Mouse (Mus musculus) frontal cortex, postnatal 14 days (tissue): Measurements from ENCODE around the gene Asap2.

Experiments
- DNase-seq, 2 experiments: peaks; one replicate each; pipeline ENCODE4 v3.0.0; 2022; ENCODE audit warnings: low spot score in 2 of 2

Gene Asap2

DNA sequence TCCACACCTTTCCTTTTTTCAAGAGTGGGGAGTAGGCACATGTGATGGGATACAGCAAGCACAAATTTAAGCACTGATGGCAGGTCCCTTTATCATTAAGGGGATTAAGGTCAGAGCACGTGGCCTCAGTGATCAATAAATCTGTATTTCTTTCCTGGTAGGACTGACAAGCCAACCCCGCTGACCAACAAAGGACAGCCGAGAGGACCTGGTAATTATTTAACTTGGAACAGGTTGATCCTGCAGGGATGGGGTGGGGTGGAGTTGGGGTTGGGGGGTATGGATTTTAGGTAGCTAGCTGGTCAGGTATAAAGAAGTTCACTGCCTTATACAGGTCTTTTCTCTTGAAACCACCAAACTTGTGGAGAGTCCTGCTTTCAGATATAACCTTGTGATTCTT is 274.7 kb downstream of the Asap2 start:
- DNase-seq: no peak

DNA sequence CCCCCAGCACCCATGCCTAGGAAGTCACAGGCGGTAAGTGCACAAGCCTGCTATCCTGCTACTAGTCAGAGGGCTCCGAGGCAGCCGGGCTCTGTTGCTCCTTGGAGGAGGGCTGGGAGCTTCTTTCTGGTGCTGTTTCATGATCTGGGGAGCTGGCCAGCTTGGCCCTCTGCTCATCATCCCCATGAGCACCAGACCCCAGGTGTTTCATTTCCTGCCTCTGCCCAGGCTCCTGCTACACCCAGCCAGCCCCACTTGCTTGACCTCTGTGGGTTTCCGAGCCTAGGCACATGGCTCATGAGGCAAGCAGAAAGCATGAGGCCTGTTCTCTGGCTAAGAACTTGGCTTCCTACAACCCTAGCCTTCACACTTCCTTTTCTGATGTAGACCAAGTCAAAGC is 275.2 kb downstream of the Asap2 start:
- no peak for DNase-seq

DNA sequence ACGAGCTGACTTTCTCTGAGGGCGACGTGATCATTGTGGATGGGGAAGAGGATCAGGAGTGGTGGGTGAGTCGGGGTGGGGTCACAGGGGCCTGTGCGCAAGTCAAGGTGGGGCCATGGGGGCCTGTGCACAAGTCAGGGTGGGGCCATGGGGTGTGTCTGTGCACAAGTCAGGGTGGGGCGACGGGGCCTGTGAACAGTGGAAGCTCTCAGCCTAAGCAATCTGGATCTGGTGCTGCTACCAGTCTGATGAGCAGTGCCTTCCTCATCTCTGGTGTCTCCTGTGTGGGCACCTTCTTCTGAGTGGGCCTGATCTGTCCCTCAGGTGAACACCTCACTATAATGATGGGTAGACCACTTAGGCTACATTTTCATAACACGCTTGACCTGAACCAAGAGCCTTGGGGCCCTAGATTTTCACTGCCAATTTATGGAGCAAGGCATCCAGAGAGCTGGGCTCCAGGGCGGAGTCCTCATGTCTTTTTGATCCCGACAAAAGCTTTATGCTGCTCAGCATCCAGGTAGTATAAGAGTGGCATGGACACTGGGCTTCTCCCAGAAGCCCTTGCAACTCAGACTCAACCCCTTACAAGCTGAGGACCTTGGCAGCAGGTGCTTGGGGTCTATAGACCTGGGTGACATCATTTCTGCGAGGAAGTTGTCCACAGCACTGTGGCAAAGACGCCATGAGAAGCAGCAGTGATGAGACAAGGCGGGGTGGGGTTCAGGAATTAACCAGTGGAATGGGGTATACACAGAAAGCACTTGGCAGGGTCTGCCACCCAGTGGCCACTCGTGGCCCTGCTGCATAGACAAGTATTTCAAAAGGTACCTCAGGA is 275.9 kb downstream of the Asap2 start:
- DNase-seq: peak; percentile 68 to 72

DNA sequence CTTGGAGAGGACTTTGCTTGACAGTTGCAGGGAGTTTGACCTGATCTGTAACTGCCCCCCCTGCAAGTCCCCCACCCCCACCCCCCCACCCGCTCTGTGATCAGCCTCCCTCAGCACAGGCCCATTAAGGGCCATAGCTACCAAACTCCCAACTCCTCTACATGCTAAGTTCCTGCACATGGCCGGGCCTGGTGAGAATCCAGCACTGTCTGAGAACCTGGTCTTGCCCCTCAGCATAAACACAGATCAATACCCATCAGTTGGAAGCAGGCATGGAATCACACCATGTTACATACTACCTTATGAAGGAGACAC is 276.5 kb downstream of the Asap2 start:
- DNase-seq: no peak

DNA sequence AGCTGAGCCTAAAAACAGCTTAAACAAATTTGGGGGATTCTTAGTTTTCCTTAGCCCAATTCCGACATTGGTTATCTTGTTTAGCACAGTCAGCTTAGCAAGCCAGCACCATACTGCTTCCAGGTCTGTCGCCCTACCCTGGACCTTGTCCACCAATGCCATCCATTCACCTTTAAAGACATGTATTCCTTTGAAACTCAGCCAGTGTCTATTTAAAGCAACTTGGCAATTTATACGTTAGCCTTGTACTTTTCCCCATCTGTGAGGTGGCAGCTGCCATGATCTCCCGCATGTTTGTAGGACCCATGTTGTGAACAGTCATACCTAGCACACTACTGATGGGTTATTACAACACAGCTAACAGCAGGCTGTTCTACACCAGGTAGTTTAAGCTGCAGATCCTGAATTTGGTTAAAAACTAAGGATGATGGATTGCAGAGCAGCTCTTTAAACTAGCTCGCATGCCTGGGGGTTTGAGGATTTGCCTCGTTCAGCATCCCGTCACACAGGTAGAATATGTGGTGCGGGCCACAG is 277.9 kb downstream of the Asap2 start:
- no peak for DNase-seq

DNA sequence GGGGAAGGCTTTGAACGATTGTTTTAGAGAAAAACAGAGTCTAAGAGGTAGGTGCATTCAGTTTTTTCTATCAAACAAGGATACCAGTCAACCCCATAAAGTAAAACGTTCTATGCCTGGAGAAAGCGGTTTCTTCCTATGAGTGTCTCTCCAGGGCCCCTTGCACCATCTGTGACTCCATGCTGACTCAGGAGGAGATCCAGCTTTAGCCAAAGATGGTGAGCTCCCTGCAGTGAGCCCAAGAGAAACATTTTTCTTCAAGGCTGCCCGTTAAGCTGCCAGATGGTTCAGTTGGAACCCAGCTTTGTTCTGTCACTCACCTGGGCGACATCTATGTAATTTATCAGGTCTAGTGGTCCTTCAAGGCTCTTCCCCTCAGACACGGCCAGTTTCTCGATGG is 284.2 kb downstream of the Asap2 start:
- DNase-seq: no peak

DNA sequence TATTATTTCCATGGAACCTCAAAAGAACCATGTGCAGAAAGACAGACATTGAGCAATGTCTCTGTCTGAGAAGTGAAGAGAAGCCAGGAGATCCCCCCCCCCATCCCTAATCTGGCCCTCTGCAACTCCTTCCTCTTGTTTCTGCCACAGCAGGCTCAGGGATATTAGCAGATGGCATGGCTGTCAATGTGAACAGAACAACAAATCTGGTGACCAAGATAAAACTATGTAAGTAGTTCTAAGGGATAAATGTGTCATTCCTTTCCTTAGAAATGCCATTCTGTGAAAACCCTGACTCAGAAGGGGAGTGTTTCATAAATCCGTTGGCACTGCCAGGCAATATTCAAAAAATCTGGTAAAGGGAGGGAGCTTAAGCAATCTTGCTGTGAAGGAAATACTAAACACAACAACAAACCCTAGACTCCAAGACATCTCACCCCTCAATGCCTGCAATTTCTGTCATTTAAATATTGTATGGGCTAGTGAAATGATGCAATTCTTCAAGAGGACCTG is 287.1 kb downstream of the Asap2 start:
- no peak for DNase-seq

DNA sequence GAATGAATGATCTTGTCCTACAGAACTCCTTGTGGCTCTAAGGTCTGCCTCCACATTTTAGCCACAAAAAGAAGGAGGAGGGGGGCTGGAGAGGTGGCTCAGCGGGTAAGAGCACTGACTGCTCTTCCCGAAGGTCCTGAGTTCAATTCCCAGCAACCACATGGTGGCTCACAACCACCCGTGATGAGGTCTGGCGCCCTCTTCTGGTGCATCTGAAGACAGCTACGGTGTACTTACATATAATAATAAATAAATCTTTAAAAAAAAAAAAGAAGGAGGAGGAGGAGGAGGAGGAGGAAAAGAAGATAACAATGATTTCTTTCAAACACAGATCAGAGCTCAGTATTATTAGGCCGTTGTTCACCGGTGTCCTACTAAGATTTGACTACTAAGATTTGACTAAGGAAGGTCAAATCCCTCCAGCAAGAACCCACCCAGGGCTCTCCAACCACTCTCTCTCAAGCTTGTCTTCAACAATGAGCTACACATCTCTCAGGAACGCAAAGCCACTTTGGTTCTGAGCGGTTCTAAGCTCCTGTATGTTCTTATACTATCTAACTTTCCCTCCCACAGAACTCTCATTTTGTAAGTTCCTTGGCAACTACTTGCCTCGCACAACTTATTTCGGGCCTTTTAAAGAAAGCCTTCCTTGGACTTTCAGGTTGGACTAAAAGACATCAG is 294.6 kb downstream of the Asap2 start, which contains the start of gene Cpsf3:
Cpsf3 (plus strand) TSS at position 631 of the 681 bp plus-strand sequence.
- no peak for DNase-seq

DNA sequence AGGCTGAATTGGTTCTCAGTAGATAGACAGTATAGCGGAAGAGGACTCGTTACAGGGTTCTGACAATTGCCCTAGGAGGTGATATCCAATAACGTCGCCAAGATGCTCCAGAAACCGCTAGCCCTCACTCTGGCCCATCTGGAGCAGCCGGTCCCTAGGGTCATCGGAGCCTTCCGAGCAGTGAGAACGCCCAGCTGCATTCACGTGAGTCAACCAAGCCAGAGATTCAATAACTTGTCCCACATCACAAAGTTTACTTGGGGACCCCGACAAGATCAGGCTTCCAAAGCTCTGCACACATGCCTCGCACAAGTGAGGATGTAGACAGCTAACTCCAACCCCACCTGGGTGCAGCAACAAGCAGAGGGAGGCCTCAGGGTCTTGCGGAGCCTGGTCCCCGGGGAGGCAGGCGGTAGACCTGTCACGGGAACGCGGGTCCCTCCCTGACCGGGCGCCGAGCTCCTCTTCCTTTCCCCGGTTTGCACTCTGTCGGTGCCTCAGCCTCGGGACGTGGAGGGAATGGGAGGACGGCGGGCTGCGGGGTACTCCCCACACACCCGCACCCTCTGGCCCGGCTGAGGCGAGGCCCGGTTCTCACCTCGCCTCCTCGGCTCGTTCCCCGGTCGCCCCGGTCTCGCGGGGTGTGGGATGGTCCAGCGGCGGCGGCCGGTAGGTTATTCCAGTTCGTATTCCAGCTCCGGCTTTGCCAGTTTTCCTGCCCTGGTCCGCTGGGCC is 295.4 kb downstream of the Asap2 start:
- DNase-seq: peak in 1 of 2 experiments; percentile 17

DNA sequence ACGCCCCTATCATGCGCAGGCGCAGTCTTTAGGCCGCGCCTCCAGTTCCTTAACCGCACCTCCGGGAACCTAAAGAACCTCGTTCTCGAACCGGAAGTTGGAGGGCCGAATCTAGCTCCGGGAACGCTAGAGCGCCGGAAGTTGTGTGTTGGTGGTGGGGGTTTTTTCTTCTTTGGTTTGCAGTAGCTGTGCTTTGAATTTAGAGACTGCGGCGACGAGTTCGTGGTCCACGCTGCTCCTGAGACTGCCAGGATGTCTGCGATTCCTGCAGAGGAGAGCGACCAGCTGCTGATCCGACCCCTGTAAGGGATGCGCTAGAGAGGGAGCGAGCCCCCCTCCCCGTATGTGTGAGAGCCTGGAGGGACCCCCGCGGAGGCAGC is 296.0 kb downstream of the Asap2 start, which contains the start of gene Itgb1bp1:
Itgb1bp1 (minus strand) TSS at position 42 of the 380 bp plus-strand sequence.
- peak; percentile 98 for DNase-seq

DNA sequence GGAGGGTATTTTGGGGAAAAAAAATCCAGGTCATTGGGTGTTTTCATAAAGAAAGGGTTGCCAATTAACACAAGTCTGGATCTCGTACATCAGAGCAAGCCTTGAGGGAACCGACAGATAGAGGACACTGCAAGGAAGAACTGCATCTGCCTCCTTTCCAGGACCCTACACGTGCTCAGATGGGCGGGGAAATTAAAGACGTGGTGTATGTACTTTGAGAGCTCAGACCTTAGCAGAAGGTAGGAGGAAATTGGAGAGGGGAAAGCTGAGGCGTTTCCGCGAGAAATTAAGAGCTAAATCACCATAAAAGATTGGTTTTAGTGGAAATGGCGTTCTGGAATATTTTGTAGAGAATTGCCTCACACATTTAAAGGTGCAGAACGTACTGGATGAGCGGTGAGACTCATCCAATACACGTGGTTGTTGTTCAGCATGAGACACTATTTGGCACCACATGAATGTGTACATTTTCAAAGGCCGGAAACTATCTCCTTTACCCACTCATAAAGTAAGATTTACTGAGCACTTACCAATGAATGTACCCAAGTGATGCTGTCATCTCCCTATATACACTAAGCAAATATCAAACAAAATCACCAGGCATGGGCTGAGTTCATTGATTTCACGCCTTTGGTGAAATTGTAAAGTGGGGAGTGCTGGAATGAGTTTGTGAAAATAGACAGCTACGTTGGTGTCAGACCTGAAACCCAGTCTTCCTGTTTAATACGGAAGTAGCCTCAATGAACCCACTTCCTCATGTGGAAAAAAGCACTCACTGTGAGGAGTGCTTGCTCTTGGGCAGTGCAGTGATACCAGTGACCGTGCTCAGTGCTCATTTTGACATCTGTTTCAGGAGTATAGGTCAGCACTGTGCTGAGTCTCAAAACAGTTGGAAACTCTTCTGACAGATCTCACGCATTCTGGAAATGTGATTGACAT is 296.7 kb downstream of the Asap2 start:
- no peak for DNase-seq

DNA sequence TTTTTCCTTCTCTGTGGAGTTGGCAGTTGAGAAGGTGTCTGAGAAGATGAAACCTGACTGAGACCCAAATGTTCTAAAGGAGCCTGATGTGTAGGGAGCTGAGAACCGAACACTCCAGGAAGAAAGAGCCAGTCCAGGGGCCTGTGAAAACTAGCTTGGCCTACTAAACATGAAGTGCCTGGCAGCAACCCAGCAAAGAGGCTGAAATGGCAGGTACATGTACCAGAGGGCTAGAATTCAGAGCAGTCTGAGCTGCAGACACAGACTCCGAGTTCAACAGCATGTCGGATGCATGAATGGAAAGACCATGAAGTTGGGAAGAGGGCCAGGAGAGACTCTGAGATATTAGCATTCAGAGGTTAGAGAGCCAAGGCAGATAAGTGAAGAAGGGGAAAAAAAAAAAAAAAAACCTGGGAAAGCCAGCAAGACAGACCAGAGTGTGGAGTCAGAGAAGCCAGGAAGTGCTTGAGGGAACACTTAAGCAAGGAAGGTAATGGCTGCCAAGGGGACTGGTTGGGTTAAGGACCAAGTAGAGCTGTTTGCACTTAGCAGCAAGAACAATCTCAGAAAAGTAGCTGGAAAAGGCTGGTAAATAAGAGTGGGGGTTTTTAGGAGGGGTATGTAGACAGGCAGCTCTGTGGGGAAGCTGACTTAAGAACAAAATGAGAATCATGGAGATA is 298.6 kb downstream of the Asap2 start:
- no peak for DNase-seq

DNA sequence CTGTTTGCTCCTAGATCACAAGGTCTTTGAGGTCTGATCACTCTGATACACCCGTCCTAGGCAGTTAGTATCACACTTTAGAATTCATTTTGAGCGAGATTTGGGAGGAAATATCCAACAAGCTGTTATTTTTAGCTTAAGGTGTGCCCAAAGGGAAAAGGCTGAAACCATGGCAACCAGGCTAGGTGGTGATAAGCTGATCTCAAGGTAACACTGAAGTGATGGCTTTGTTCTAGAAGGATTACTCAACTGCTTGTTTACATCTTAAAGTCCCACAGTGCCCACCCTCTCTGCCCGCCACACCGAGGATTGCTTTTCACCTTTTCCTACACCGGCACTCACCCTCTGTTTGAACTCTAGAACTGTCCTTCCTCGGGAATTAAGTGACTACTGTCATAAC is 299.4 kb downstream of the Asap2 start:
- no peak for DNase-seq

DNA sequence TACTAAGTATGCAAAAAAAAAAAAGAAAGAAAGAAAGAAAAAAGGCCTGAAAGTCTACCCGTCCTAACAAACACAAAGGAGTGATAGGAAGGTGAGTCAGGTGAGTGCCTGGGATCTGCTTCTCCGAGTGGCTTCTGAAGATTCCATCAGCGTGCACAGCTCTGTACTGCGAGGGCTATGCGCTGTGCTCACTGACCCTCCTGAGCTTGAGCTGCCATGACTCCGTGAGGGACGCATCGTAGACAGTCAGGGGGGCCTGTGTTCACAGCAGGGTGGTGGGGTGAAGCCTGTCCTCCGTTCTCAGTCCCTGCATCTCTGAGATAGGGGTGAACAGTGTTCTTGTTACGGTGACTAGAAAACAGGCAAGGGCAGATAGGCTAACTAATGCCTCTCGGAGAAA is 308.6 kb downstream of the Asap2 start:
- DNase-seq: no peak

DNA sequence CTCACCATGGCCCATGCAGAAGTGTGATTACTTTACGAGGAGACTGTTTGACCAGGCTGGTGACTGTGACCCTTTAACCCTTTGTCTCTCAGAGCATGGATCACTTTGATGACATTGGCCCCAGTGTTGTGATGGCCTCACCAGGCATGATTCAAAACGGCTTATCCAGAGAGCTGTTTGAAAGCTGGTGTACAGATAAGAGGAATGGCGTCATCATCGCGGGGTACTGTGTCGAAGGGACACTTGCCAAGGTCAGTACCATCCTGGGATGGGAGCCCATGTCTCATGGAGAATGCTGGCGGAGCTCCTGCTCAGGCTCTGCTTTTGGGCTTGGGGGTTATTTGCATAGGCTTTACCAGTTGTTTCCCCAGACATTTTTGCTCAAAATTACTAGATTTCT is 311.1 kb downstream of the Asap2 start:
- DNase-seq: no peak

DNA sequence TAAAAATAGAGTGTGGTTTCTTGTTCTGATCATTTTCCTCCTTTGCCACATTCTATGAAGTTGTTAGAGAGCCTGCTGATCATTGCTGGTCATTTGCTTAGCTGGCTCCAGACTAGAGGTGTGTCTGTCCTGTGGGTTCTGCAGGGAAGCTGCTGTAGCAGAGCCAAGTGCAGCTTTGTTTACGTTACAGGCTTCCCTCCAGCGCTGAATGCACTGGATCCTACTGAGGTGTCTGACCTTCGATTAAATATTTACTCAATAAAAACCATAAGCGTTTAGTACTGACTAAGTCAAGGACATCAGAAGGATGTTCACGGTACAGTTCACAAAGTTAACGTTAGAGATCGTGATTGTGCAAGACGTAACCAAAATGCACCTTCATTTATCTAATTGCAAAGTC is 311.7 kb downstream of the Asap2 start:
- no peak for DNase-seq

DNA sequence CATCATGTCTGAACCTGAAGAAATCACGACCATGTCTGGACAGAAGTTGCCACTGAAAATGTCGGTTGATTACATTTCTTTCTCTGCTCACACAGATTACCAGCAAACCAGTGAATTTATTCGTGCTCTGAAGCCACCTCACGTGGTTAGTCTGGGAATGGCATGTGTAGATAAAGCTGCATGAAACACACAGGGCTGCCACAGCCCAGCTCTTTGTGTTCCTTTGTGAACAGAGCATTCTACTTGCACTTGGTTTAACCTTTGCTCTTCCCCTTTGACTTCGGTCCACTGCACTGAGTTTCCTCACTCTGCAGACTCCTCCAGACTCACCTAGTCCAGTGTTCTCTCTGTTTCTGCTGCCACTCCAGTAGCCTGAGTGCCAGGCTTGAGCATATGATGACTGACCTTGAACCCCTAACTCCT is 312.1 kb downstream of the Asap2 start:
- DNase-seq: no peak

DNA sequence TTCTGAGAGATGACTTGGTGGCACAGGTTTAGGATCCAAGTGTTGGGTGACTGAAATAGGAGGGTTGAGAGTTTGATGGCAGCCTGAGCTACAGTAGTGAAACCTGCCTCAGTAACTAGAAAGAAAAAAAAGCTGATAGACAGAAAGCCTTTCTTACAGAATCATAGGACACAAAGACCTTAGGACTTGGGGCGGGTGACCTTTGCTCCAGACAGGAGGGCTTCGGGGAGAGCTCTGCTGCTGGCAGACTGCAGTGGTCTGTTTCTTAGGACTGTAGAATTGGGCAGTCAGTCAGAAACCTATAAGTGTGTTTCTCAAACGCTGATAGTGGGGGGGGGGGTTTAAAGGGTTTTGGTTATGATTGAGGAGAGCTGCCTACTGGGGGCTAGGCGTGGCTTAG is 315.5 kb downstream of the Asap2 start:
- DNase-seq: no peak

DNA sequence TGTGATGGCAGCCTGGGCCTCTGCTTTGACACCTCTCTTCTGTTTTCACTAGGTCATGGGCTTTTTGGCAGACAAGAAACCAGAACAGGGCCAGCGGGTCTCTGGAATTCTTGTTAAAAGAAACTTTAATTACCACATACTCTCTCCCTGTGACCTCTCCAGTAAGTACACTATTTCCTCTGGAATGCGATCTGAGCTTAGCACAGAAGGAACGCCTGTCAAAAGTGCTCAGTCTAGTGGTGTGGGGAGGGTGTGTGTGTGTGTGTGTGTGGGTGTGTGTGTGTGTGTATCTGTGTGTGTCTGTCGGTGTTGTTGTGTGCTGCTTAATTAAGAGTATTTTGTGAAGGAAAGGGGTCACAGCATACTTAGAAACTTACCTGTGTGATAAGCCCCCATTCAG is 316.5 kb downstream of the Asap2 start:
- DNase-seq: no peak

DNA sequence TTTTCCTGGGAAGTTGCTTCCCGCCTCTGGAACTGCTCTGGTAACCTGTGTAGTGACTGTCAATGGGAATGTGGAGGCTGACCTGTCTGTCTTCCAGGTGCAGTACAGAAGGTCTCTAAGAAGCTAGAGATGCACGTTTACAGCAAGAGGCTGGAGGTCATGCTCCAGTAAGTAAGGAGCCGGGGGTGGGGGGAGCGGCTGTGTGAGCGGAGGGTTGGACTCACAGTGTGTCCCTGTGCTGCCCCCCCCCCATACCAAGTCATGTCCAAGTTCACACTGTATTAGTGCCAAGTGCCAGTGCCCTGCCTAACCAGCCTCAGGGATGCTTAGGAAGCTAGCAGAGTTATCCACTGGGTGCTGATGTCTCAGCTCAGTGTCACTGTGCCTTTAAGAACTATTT is 321.9 kb downstream of the Asap2 start:
- no peak for DNase-seq
